Mouse (Mus musculus): ENCODE results near the gene Sf3a2. TPM values are rescaled to one million over a fixed set of nuclear protein-coding genes. Genes with fewer than 3 reads are reported as not detected.

The Sf3a2 gene
- total and polyA plus RNA-seq, 3 experiments = 50.4 to 210 TPM; not detected in 1

DNA sequence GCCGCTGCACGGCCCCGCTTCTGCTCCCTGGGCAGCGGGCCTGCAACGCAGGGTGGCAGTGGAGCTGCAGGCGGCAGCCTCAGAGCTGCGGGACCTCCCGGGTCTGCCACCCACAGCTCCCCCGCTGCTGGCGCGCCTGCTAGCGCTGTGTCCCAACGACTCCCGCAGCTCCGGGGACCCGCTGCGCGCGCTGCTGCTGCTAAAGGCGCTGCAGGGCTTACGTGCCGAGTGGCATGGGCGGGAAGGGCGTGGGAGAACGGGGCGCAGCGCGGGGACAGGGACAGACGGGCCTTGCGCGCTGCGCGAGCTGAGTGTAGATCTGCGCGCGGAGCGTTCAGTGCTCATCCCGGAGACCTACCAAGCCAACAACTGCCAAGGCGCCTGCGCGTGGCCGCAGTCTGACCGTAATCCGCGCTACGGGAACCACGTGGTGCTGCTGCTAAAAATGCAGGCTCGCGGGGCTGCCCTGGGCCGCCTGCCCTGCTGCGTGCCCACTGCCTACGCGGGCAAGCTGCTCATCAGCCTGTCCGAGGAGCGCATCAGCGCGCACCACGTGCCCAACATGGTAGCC is 9.1 kb downstream of the Sf3a2 start (continued):
- TF ChIP-seq RCOR1 (IDR thresholded peaks at IDR 0.05; ENCODE audit: low read depth, low read length) = no peak

DNA sequence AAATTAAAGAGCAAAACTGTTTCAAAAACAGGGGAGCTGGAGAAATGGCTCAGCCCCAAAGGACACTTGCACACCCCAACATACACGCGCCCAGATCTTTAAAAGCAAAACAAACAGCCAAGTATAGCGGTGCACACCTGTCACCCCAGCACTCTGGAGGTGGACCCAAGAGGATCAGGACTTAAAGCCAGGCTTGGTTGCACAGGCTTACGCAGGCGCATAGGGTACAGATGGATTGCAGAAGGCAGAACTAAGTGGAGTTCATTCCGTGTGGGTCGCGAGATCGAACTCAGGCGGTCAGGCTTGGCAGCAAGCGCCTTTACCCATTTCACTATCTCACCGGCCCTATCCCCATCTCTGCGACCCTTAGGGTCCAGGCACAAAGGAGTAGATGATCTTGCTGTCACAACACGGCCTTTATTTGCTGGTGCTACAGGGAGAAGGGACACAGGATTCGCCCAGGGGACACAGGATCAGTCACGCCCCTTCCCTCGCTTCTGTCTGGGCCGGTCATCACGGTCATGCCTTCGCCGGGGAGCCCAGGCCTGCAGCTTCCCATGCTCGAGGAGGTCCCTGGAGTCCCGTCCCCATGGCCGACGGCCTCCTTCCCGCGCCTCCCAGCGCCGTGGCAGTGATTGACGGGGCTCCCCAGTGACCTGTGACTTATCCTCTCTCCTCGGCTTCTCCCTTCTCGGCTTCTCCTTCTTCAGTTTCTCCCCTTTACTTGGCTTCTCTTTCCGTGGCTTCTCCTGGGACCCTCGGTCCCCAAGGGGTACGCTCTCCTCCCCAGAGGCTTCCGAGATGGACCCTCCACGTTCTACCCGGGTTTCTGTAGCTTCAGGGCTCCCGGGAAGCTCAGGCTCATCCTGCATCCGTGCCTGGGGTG is 10.3 kb downstream of the Sf3a2 start:
- TF ChIP-seq GABPA (IDR thresholded peaks at IDR 0.05; ENCODE audit: low read depth, low read length) (no peak), JUND (IDR thresholded peaks at IDR 0.05; ENCODE audit: low read depth, low read length) (no peak), SIN3A (IDR thresholded peaks at IDR 0.05; ENCODE audit: low read length) (no peak)
- H3K9ac ChIP-seq (ENCODE audit: control insufficient read depth, low read depth, low read length, poor library complexity, severe bottlenecking) = no peak overlapping the region
- no peak overlapping the region for H3K27ac ChIP-seq (ENCODE audit: control insufficient read depth, low read depth, low read length)
- no peak overlapping the region for H3K4me3 ChIP-seq (ENCODE audit: control insufficient read depth in 1 of 2, insufficient read depth in 1 of 2, low read depth in 2 of 2, low read length in 2 of 2)
- DNase-seq (ENCODE audit: low read depth, low spot score) = no peak
- no peaks in the 10 kb centered on the region for H3K9me3 ChIP-seq (replicated peaks; ENCODE audit: insufficient read depth, low read length)
- 0 out of 4 replicates have a peak, but pooled peaks cover 0 to 5% of the 10 kb centered on the region in 2 experiments for H3K4me1 ChIP-seq (ENCODE audit: control insufficient read depth in 1 of 2, insufficient read depth in 2 of 2, low read length in 2 of 2)
- H3K79me2 ChIP-seq (ENCODE audit: control insufficient read depth, insufficient read depth, low read length, poor library complexity) = no peaks in the 10 kb centered on the region
- H3K36me3 ChIP-seq (ENCODE audit: control insufficient read depth in 1 of 2, insufficient read depth in 2 of 2, low read length in 2 of 2) = no peaks in the 10 kb centered on the region
- no peaks in the 10 kb centered on the region for H3K27me3 ChIP-seq (ENCODE audit: control insufficient read depth in 1 of 2, insufficient read depth in 2 of 2, low read length in 2 of 2)

DNA sequence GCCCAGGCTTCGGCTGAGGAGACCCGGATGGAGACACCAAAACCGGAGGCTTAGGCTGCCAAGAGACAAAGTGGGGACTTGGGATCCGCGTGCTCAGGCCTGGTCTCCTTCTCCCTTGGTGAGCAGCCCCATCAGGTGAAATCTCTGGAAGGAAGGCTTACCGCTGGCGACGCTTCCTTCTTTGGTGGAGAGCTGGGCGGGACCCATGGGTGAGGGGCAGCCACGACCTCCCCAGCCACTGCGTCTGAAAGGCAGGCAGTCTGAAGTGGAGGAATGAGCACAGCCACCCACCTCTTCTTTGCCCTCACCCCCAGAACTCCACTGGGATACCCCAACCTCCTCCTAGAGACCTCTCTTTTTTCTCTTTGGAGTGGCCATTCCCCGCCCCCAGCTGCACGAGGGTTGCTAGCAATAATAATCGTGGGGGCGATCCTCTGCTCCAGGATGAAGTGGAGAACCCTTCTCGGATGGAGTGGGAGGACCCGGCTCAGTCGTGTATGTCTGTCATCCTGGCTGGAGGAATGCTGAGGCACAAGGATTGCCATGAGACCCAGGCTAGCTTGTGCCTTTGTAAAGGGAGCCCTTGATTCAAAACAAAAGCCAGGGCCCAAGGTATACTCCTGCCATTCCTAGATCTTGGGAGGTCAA is 11.1 kb downstream of the Sf3a2 start:
- Histone ChIP-seq H3K4me1 (ENCODE audit: control insufficient read depth in 1 of 2, insufficient read depth in 2 of 2, low read length in 2 of 2) (0 out of 4 replicates have a peak, but pooled peaks cover 0 to 5% of the 10 kb centered on the region in 2 experiments), H3K9me3 (replicated peaks; ENCODE audit: insufficient read depth, low read length) (no peaks in the 10 kb centered on the region), H3K27ac (ENCODE audit: control insufficient read depth, low read depth, low read length) (no peak overlapping the region), H3K9ac (ENCODE audit: control insufficient read depth, low read depth, low read length, poor library complexity, severe bottlenecking) (no peak overlapping the region), H3K36me3 (ENCODE audit: control insufficient read depth in 1 of 2, insufficient read depth in 2 of 2, low read length in 2 of 2) (no peaks in the 10 kb centered on the region), H3K4me3 (ENCODE audit: control insufficient read depth in 1 of 2, insufficient read depth in 1 of 2, low read depth in 2 of 2, low read length in 2 of 2) (no peak overlapping the region), H3K27me3 (ENCODE audit: control insufficient read depth in 1 of 2, insufficient read depth in 2 of 2, low read length in 2 of 2) (no peaks in the 10 kb centered on the region), H3K79me2 (ENCODE audit: control insufficient read depth, insufficient read depth, low read length, poor library complexity) (no peaks in the 10 kb centered on the region)
- TF ChIP-seq ZMIZ1 (IDR thresholded peaks at IDR 0.05; ENCODE audit: low read depth, low read length) = no peak
- TF ChIP-seq EP300 (IDR thresholded peaks at IDR 0.05; ENCODE audit: low read depth in 1 of 2, low read length in 2 of 2) = no peak
- TF ChIP-seq GABPA (IDR thresholded peaks at IDR 0.05; ENCODE audit: low read depth, low read length) = no peak
- no peak for TF ChIP-seq POLR2A (IDR thresholded peaks at IDR 0.05; ENCODE audit: control insufficient read depth in 1 of 2, insufficient read depth in 1 of 2, low read depth in 1 of 2, low read length in 2 of 2, poor library complexity in 1 of 2)
- TF ChIP-seq USF1 (IDR thresholded peaks at IDR 0.05; ENCODE audit: low read depth, low read length) = no peak
- TF ChIP-seq GATA1 (IDR thresholded peaks at IDR 0.05; ENCODE audit: low read depth, low read length) = no peak
- no peak for TF ChIP-seq E2F4 (IDR thresholded peaks at IDR 0.05; ENCODE audit: borderline replicate concordance, low read depth, low read length)
- no peak for TF ChIP-seq ETS1 (IDR thresholded peaks at IDR 0.05; ENCODE audit: low read depth, low read length)
- no peak for TF ChIP-seq MAX (IDR thresholded peaks at IDR 0.05; ENCODE audit: low read length)
- TF ChIP-seq CHD2 (IDR thresholded peaks at IDR 0.05; ENCODE audit: low read length) = no peak
- no peak for TF ChIP-seq UBTF (IDR thresholded peaks at IDR 0.05; ENCODE audit: borderline replicate concordance, insufficient read depth, low read depth, low read length)
- no peak for TF ChIP-seq MYC (IDR thresholded peaks at IDR 0.05; ENCODE audit: low read depth, low read length)
- no peak for TF ChIP-seq POLR2AphosphoS2 (IDR thresholded peaks at IDR 0.05; ENCODE audit: low read length)
- no peak for DNase-seq (ENCODE audit: low read depth, low spot score)

All from MEL (cell line).